Mouse (Mus musculus) kidney, adult 10 weeks (tissue): ENCODE measurements around the gene Eif2ak1. TPM values are rescaled to one million over a fixed set of nuclear protein-coding genes. Genes with fewer than 3 reads are reported as not detected.

Experiments
- polyA plus RNA-seq: library from polyadenylated mRNA; stranded (reverse); fragments of 350-450 nt; fragmentation: Illumina TruSeq; extraction: RNeasy Lipid Tissue Mini Kit (QIAGEN cat#74804); gene quantifications from one replicate; pipeline ENCODE4 v1.2.3, GENCODE M21; 2014; ENCODE audit warnings: low read depth, low replicate concordance

Eif2ak1 gene
- polyA plus RNA-seq, result 59.6 TPM

DNA sequence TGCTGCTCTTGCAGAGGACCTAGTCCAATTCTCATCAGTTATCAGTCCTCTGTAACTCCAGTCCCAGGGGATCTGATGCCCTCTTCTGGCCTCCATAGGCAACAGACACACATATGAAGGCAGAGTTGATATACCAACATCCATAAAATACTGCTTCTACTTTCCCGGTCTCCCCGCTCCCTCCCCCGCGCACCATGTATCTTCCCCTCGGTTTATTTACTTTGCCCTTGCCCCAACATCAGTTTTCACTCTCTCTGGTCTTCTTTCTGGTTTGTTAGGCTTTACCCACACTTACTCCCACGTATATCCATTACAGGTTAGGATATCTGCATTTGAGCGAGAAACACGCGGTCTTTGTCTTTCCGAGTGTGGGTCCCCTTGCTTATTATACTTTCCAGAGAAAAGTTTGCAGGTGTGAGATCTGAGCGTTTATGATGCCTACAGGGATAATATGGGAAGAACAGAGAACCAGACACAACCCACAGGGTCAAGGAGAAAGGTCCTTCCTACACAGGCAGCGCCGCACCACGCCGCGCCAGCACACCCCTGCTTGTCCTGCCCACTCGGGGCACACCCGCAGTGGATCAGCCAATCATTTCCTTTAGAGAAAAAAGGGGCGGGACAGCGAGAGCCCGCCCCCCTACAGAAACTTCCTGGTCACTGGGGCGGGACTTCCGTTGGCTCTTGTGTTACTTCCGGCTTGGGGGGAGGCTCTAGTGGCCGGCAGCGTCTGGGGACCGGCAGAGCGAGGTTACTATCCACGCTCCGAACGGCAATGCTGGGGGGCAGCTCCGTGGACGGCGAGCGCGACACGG, at the start of gene Eif2ak1:
Gene Eif2ak1, plus strand, starts transcription at position 673 of the 815 bp plus-strand sequence.

GRCm38 (mm10) chr5:143897635-143898330, 80.2 kb downstream of the Eif2ak1 start, which contains the start of gene Ankrd61:
Gene Ankrd61, minus strand, starts transcription at chr5:143897685.

GRCm38 (mm10) chr5:143909417-143910400, 92.1 kb downstream of the Eif2ak1 start, which contains the start of the genes Aimp2 and Pms2:
Gene Aimp2, minus strand, starts transcription at chr5:143909847.
Gene Pms2, plus strand, starts transcription at chr5:143909964.

DNA sequence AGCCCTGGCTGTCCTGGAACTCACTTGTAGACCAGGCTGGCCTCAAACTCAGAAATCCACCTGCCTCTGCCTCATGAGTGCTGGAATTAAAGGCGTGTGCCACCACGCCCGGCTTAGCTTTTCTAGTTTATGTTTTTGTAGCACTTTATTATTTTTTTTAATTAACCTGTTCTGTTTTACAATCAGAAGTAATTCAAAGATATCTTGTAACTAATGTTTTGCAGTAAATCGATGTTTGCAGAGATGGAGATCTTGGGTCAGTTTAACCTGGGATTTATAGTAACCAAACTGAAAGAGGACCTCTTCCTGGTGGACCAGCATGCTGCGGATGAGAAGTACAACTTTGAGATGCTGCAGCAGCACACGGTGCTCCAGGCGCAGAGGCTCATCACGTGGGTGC, 110.3 kb downstream of the Eif2ak1 start, which contains the start of gene Gm42421:
Gene Gm42421, plus strand, starts transcription at position 301 of the 400 bp plus-strand sequence.

GRCm38 (mm10) chr5:143932831-143933230, 115.2 kb downstream of the Eif2ak1 start, which contains the start of gene Rsph10b:
Gene Rsph10b, plus strand, starts transcription at chr5:143933035.

Other genes starting within 250 kb of the Eif2ak1 start
- 35.8 TPM for gene Cyth3, start 195.3 kb upstream of the Eif2ak1 start, polyA plus RNA-seq
- 6.9 TPM for gene Usp42, start 85.5 kb upstream of the Eif2ak1 start, polyA plus RNA-seq
- gene Ankrd61, start 79.9 kb downstream of the Eif2ak1 start, polyA plus RNA-seq, result not detected
- 6.5 TPM for gene Aimp2, start 92.1 kb downstream of the Eif2ak1 start, polyA plus RNA-seq
- 11.0 TPM for gene Pms2, start 92.2 kb downstream of the Eif2ak1 start, polyA plus RNA-seq
- gene Gm42421, start 110.4 kb downstream of the Eif2ak1 start, polyA plus RNA-seq, result not detected
- gene Rsph10b, start 115.2 kb downstream of the Eif2ak1 start, polyA plus RNA-seq, result 2.1 TPM
- gene Ccz1, start 197.1 kb downstream of the Eif2ak1 start, polyA plus RNA-seq, result 99.8 TPM
- gene Ocm, start 208.9 kb downstream of the Eif2ak1 start, polyA plus RNA-seq, result not detected